Mouse (Mus musculus) heart, embryonic 12.5 days (tissue): ENCODE data around the gene Smad5. TPM values are rescaled to one million over a fixed set of nuclear protein-coding genes. Genes with fewer than 3 reads are reported as not detected.

Experiments used
- ATAC-seq: fragments of 200-750 bp; cut with Nextera tagmentation; 2 replicates; pipeline ENCODE4 v1.8.0; 2017; ENCODE audit warnings: moderate TSS enrichment, moderate library complexity; ENCODE audit not compliant: insufficient number of reproducible peaks, low FRiP score
- H3K27ac ChIP-seq: fragments of 300-500 bp; sonication (generic); 2 replicates; pipeline ENCODE4 v1.5.1; 2016; ENCODE audit warnings: mild to moderate bottlenecking, moderate library complexity; ENCODE audit not compliant: poor library complexity, severe bottlenecking
- H3K27me3 ChIP-seq: fragments of 300-500 bp; sonication (generic); replicated peaks from 2 replicates; pipeline ENCODE4 v1.6.1; 2016; ENCODE audit warnings: mild to moderate bottlenecking, moderate library complexity
- H3K36me3 ChIP-seq: fragments of 300-500 bp; sonication (generic); 2 replicates; pipeline ENCODE4 v1.6.1; 2016; ENCODE audit warnings: mild to moderate bottlenecking, moderate library complexity
- H3K4me1 ChIP-seq: fragments of 300-500 bp; sonication (generic); replicated peaks from 2 replicates; pipeline ENCODE4 v1.6.1; 2016; ENCODE audit warnings: mild to moderate bottlenecking
- H3K4me2 ChIP-seq: fragments of 300-500 bp; sonication (generic); 2 replicates; pipeline ENCODE4 v1.6.1; 2016; ENCODE audit warnings: mild to moderate bottlenecking, moderate library complexity
- H3K4me3 ChIP-seq: fragments of 300-500 bp; sonication (generic); 2 replicates; pipeline ENCODE4 v1.5.1; 2016; ENCODE audit warnings: mild to moderate bottlenecking
- H3K9ac ChIP-seq: fragments of 300-500 bp; sonication (generic); 2 replicates; pipeline ENCODE4 v1.6.1; 2016; ENCODE audit warnings: mild to moderate bottlenecking, moderate library complexity
- H3K9me3 ChIP-seq: fragments of 300-500 bp; sonication (generic); replicated peaks from 2 replicates; pipeline ENCODE4 v1.6.1; 2016; ENCODE audit warnings: mild to moderate bottlenecking, moderate library complexity
- WGBS: fragments of 180-500 bp; shearing (Covaris S2); methylation state at CpG from one replicate; pipeline ENCODE4 v1.1.7; 2016; 5-methylcytosine and 5-hydroxymethylcytosine counted together
- polyA plus RNA-seq: library from polyadenylated mRNA; unstranded; fragments of >200 nt; fragmentation: Nextera tagmentation; extraction: Ambion mirVana; gene quantifications from 2 replicates; pipeline ENCODE4 v1.2.1, GENCODE M21; 2016

Smad5 gene
- polyA plus RNA-seq, 1 experiment from 2014 or later = 24.3 TPM

- Histone ChIP-seq H3K4me1 (peaks cover 25% of the 10 kb centered on the region), H3K27me3 (peaks cover 55% of the 10 kb centered on the region)
Measured at GRCm38 (mm10) chr13:56755871-56756270, 53.1 kb downstream of the Smad5 start.

GRCm38 (mm10) chr13:56757201-56757600, 54.4 kb downstream of the Smad5 start:
- ATAC-seq = no peak
- H3K4me3 ChIP-seq = no peak overlapping the region

More at GRCm38 (mm10) chr13:56755871-56756270, 53.1 kb downstream of the Smad5 start:
- H3K36me3 ChIP-seq = no peaks in the 10 kb centered on the region
- H3K9me3 ChIP-seq = no peaks in the 10 kb centered on the region
- no peak overlapping the region for H3K4me2 ChIP-seq
- ATAC-seq = no peak
- no peak overlapping the region for H3K9ac ChIP-seq
- no peak overlapping the region for H3K4me3 ChIP-seq
- H3K27ac ChIP-seq = no peak overlapping the region
- WGBS = 54% methylated on average over 6 of the region's 6 CpGs

GRCm38 (mm10) chr13:56758492-56758891, 55.7 kb downstream of the Smad5 start:
- H3K27me3 ChIP-seq = peaks cover 48% of the 10 kb centered on the region
- peak; percentile 27; the same call in 1 of the 2 replicates for ATAC-seq
- H3K36me3 ChIP-seq = no peaks in the 10 kb centered on the region
- WGBS = 21% methylated on average over 6 of the region's 6 CpGs
- no peak overlapping the region for H3K27ac ChIP-seq
- no peak overlapping the region for H3K9ac ChIP-seq
- peaks cover 11% of the 10 kb centered on the region for H3K4me1 ChIP-seq
- H3K4me3 ChIP-seq = no peak overlapping the region
- no peak overlapping the region for H3K4me2 ChIP-seq
- H3K9me3 ChIP-seq = no peaks in the 10 kb centered on the region

More at GRCm38 (mm10) chr13:56757201-56757600, 54.4 kb downstream of the Smad5 start:
- Histone ChIP-seq H3K27me3 (peaks cover 48% of the 10 kb centered on the region), H3K9me3 (no peaks in the 10 kb centered on the region), H3K36me3 (no peaks in the 10 kb centered on the region), H3K27ac (no peak overlapping the region), H3K4me2 (no peak overlapping the region), H3K4me1 (peaks cover 23% of the 10 kb centered on the region), H3K9ac (no peak overlapping the region)
- 49% methylated on average over 12 of the region's 12 CpGs for WGBS

GRCm38 (mm10) chr13:56762446-56763229, 59.8 kb downstream of the Smad5 start:
- WGBS = 39% methylated on average over 13 of the region's 13 CpGs

GRCm38 (mm10) chr13:56765284-56766032, 62.6 kb downstream of the Smad5 start:
- Histone ChIP-seq H3K27me3 (peaks cover 27% of the 10 kb centered on the region), H3K9ac (no peak overlapping the region), H3K4me2 (peak overlapping the region; percentile 43), H3K27ac (peak overlapping the region; percentile 23; the same call in 1 of the 2 replicates), H3K36me3 (no peaks in the 10 kb centered on the region), H3K9me3 (no peaks in the 10 kb centered on the region), H3K4me1 (peaks cover 38% of the 10 kb centered on the region), H3K4me3 (peak overlapping the region; percentile 1; the same call in 1 of the 2 replicates)
- ATAC-seq = peak; percentile 26; the same call in 1 of the 2 replicates
- WGBS = 24% methylated on average over 25 of the region's 25 CpGs

More at GRCm38 (mm10) chr13:56762446-56763229, 59.8 kb downstream of the Smad5 start:
- Histone ChIP-seq H3K27ac (no peak overlapping the region), H3K4me1 (peaks cover 30% of the 10 kb centered on the region), H3K9me3 (no peaks in the 10 kb centered on the region), H3K36me3 (no peaks in the 10 kb centered on the region), H3K9ac (no peak overlapping the region), H3K4me2 (no peak overlapping the region), H3K4me3 (no peak overlapping the region), H3K27me3 (peaks cover 32% of the 10 kb centered on the region)
- ATAC-seq = no peak

GRCm38 (mm10) chr13:56766211-56766610, 63.4 kb downstream of the Smad5 start:
- H3K4me1 ChIP-seq = peaks cover 41% of the 10 kb centered on the region
- H3K4me3 ChIP-seq = no peak overlapping the region
- ATAC-seq = no peak
- H3K9me3 ChIP-seq = peaks cover 4% of the 10 kb centered on the region; the same call in 1 of the 2 replicates
- no peak overlapping the region for H3K9ac ChIP-seq
- H3K4me2 ChIP-seq = peak overlapping the region; percentile 43
- H3K27ac ChIP-seq = peak overlapping the region; percentile 23; the same call in 1 of the 2 replicates
- 23% methylated on average over 5 of the region's 5 CpGs for WGBS
- H3K36me3 ChIP-seq = no peaks in the 10 kb centered on the region
- peaks cover 21% of the 10 kb centered on the region for H3K27me3 ChIP-seq

- Histone ChIP-seq H3K4me3 (no peak overlapping the region), H3K4me1 (peaks cover 46% of the 10 kb centered on the region), H3K27ac (no peak overlapping the region), H3K9ac (no peak overlapping the region), H3K36me3 (no peaks in the 10 kb centered on the region), H3K9me3 (peaks cover 4% of the 10 kb centered on the region; the same call in 1 of the 2 replicates), H3K4me2 (no peak overlapping the region), H3K27me3 (no peaks in the 10 kb centered on the region)
- ATAC-seq = no peak
- 24% methylated on average over 4 of the region's 4 CpGs for WGBS
Measured at GRCm38 (mm10) chr13:56769431-56769830, 66.6 kb downstream of the Smad5 start.

GRCm38 (mm10) chr13:56770136-56770578, 67.3 kb downstream of the Smad5 start:
- peaks cover 41% of the 10 kb centered on the region for H3K4me1 ChIP-seq
- ATAC-seq = no peak

GRCm38 (mm10) chr13:56770786-56771185, 68.0 kb downstream of the Smad5 start:
- H3K27me3 ChIP-seq = no peaks in the 10 kb centered on the region
- no peak overlapping the region for H3K4me2 ChIP-seq
- ATAC-seq = no peak
- no peak overlapping the region for H3K4me3 ChIP-seq
- peaks cover 37% of the 10 kb centered on the region for H3K4me1 ChIP-seq
- H3K9me3 ChIP-seq = peaks cover 4% of the 10 kb centered on the region; the same call in 1 of the 2 replicates
- H3K36me3 ChIP-seq = no peaks in the 10 kb centered on the region
- WGBS = 65% methylated on average over 5 of the region's 5 CpGs
- no peak overlapping the region for H3K9ac ChIP-seq
- no peak overlapping the region for H3K27ac ChIP-seq

More at GRCm38 (mm10) chr13:56770136-56770578, 67.3 kb downstream of the Smad5 start:
- Histone ChIP-seq H3K4me2 (no peak overlapping the region), H3K27me3 (no peaks in the 10 kb centered on the region), H3K4me3 (no peak overlapping the region), H3K9ac (no peak overlapping the region), H3K9me3 (peaks cover 4% of the 10 kb centered on the region; the same call in 1 of the 2 replicates), H3K36me3 (no peaks in the 10 kb centered on the region), H3K27ac (no peak overlapping the region)
- WGBS = 51% methylated on average over 1 of the region's 1 CpGs

GRCm38 (mm10) chr13:56772592-56772991, 69.8 kb downstream of the Smad5 start:
- Histone ChIP-seq H3K4me1 (peaks cover 43% of the 10 kb centered on the region), H3K4me3 (no peak overlapping the region), H3K36me3 (no peaks in the 10 kb centered on the region), H3K27ac (no peak overlapping the region), H3K27me3 (no peaks in the 10 kb centered on the region), H3K9ac (no peak overlapping the region), H3K4me2 (no peak overlapping the region), H3K9me3 (peaks cover 4% of the 10 kb centered on the region; the same call in 1 of the 2 replicates)
- no peak for ATAC-seq
- 43% methylated on average over 3 of the region's 3 CpGs for WGBS
